Mouse (Mus musculus) 416B (cell line): Measurements from ENCODE around the gene Fam78b.

Source experiments
- DNase-seq: peaks from one replicate; pipeline ENCODE4 v3.0.0; 2011; ENCODE audit warnings: low read depth

Gene Fam78b

DNA sequence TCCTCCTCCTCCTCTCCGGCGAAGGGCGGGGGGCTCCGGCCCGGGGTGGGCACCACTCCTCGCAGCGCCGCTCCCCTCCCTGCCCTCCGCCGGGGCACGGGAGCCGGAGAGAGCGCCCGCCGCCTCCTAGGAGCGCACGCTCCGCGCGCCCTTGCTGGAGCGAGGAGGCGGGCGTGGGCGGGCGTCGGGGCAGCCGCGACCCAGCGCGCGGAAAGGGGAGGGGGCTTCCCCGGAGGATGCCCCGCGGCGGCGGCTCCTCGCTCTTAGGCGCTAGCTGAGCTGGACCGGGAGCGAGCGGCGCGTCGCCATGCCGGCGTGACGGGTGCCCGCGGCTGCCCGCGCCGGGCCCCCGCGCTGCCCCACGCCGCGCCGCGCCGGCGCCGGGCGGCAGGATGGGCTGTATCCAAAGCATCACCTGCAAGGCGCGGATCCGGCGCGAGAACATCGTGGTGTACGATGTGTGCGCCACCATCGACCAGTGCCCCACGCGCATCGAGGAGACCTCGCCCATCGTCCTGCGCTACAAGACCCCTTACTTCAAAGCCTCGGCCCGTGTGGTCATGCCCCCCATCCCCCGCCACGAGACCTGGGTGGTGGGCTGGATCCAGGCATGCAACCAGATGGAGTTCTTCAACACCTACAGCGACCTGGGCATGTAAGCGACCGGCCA, at the start of gene Fam78b:
Gene Fam78b, plus strand, starts transcription at position 244 of the 670 bp plus-strand sequence.
- no peak for DNase-seq

DNA sequence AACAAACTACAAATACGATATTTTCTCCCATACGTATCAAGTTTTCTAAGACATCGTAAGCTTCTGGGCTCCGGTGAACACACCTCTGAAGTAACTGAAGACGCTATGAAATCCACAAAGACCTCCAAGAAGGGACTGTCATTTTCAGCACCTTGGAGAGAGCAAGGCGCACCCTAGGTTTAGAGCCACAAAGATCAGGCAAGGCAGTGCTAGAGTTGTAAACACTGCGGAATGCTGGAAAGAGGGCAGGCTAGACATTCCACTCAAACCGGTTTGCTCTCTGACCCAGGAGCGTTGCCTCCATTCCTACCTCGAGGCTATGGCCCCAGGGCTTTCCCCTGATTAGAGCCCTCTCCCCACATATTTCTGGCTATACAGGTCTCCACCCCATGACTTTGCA, 36.7 kb upstream of the Fam78b start:
- peak; percentile 22 for DNase-seq

DNA sequence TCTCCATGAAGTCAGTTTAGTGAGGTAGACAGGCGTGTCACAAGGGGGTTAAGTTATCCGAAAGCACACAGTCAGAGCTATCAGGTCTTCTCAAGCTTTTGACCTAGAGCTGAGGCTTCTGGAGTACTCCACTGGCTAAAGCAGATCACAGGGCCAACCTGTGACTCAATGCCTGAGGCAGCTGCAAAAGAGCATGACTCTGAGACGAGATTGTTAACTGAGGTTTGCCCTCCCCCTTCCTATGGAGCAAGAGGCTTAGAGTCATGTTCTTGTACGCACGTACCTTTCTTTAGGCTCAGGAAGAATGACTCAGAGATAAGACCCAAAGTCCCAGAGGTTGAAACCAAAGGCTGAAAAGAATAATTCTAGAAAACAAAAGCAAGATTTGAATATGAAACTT, 32.9 kb upstream of the Fam78b start:
- peak; percentile 87 for DNase-seq

DNA sequence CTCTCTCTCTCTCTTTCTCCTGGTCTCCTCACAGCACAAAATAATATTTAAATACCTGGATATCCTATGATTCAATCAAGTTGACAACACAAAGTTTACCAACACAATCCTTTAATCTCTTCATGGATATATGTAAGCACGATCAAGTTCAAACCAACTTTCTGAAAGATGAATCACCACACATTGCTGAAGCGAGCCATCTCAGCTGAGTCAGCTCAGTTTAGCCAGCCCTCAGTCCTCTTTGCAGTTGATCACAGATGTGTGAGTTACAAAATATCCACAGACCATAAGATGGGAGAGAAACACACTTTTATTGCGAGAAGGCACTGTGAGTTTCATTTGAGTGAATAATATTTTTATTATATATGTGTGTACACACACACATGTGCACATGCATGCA, 27.5 kb upstream of the Fam78b start:
- no peak for DNase-seq

DNA sequence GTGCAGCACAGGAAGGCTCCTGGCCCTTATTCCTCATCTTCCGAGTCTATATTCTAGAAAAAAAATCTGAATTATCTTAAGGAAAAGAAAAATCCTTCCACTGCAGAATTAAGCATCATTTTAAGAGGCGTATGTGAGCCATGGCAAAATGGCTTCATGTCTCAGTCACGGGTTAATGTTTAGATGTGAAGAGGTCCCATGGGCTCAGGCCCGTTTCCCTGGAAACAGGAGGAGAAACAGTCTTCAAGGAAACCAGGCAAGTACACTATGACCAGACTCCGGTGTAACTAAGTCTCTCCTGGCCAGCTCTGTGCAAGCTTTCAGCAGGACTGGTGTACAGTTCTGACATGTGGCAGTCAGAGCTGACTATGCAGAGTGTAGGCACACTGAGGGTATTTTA, 22.6 kb upstream of the Fam78b start:
- DNase-seq: no peak

DNA sequence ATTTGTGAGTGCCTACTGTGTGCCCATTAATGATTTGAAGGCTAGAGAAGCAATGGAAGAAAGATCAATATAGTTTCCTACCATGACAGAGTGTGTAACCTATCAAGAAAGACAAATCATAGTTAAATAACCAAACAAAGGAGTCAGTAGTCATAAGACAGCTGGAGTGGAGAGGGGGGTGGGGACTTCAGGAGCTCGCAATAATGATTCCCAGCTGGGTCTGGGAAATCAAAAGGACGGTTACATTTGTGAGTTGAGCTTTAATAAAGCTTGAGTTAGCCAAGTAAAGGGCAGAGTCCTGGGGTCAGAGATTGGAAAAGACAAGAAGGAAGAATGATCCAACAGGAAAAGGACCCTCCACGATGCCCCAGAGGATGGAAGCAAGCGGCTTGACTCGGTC, 7.0 kb upstream of the Fam78b start:
- DNase-seq: no peak

DNA sequence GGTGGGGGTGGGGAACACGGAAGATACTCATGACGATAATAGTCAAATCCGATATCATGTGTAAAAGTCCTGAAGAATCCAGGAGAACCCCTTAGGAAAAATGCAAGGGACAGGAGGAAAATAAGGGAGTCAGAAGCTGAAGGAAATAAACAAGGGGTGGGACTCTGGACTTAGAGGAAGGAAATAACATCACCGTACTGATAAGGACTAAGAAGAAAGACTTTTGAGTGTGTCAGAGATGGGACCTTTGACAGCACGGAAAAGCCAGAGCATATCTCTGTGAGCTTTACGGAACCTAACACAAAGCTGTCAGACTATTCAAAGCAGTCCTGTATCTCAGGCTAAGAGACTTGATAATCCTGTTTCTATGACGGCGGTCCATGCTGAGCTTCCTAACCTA, 5.0 kb upstream of the Fam78b start:
- no peak for DNase-seq

DNA sequence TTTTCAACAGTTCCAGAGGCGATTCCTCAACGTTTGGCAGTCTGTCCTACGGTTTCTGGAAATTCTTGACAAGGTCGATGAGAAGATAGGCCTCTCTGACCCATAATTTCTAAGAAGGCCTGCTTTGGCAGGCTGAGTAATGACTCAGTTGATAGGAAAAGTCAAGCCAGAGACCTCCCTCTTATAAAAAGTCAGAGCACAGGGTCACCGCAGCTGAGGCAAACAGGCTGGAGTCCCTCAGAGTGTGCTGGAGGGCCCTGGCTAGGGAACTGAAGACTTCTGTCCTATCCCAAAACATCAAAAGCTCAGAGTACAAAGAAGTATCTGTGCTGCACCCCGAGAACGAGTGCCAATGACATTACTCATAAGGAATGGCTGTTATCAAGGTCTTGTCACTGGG, 4.4 kb upstream of the Fam78b start:
- no peak for DNase-seq

DNA sequence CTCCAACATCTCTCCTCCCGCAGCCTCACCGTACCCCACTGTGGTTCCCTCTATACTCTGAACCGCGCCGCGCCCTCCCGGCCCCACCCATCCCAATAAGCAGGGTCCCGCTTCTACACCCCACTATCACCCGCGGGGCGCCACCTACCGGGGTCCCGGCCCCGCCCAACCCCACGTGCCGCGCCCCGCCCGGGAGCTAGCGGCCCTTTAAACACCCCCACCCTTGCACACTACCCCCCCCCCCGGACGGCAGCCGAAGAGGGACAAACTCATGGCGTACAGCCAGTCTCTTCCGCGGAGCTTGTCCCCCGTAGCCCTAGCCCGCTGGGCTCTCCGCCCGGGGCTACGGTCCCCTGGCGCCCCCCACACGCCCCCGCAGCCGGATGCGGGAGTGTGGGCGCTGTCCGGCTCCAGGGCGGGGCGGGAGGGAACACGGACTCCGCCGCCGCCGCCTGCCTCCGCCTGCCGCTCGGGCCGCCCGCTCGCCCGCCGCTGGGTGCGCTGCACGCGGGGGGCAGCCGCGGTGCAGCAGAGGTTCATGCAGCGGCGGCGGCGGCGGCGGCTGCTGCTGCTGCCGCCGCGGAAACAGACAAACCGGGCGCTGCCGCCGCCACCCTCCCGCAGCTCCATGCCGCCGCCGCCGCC, 566 bp upstream of the Fam78b start:
- DNase-seq: no peak

DNA sequence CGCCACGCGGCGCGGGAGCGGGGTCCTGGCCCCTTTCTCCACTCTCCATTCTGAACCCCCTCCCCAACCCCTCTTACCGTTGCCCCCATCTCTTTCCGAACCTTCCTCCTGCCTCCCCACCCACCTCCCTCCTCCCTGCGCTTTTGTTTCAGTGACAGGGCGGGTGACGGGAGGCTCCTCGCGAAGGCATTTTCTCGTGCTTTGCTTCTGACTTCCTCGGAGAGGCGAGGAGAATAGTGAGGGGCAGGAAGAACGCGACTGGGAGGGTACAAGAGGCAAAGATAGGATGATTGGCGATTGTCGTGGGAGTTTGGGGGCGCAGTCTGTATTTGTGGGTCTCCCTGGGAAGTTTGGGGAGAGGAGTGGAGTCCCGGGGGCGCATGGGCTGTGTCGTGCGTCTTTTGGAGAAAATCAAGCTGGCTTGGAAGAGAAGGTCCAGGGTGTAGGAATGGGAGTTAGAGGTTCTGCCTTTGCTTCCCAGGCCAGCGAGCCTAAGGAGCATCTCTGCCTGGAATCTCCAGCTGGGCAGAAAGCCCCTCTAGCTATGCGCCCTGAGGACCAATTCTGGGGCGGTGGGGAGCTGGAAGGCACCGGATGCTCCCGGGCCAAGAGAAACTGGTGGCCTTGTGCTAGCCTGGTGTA, 748 bp downstream of the Fam78b start:
- no peak for DNase-seq

DNA sequence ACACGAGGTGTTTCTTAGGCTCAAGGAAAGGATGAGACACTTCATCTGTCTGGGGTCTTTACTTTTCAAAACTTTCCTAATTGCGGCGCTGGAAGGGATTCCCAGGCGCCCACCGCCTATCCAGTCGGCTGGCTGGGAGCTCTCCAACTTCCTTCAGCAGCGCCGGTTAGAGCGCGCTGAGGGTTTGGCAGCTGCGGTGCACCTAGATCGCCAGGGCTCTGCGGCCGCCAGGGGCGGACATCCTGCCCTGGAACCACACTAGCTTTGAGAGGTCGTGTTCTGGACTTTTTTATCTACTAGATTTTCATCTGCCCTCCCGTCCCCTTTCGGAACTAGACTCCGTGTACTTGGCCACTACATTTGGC, 1.3 kb downstream of the Fam78b start:
- no peak for DNase-seq

DNA sequence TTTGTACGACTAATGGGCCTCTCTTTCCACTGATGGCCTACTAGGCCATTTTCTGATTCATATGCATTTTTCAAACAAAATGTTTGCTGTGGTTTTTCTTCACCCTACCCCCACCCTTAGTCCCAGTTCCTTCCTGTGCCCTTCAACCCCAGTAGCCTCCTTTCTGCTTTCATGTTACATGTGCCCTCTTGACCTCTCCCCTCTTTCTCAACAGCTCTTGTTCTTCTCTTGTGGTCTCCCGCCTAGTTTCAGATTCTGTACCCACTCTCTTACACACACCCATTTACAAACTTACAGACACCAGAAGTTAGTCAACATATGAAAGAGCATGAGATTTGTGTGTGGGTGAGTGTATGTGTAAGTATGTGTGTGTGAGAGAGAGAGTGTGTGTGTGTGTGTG, 3.4 kb downstream of the Fam78b start:
- peak; percentile 12 for DNase-seq

DNA sequence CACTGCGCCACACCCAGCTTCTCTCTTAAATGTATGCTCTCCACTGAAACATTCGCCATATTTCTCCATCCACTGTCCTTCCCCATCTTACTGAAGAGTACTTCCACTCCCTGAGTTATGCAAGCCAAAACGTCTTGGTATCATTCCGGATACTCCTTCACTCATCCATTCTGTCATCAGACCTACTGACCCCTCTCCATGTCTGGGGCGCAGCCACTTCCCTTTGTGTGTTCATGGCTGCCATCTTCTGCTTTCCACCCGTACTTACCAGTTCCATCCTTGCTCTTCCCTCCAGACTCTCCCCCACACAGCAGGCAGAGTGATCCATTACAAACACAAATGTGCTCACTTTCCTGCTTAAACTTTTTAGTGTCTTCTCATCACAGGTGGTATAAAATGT, 6.1 kb downstream of the Fam78b start:
- DNase-seq: no peak

DNA sequence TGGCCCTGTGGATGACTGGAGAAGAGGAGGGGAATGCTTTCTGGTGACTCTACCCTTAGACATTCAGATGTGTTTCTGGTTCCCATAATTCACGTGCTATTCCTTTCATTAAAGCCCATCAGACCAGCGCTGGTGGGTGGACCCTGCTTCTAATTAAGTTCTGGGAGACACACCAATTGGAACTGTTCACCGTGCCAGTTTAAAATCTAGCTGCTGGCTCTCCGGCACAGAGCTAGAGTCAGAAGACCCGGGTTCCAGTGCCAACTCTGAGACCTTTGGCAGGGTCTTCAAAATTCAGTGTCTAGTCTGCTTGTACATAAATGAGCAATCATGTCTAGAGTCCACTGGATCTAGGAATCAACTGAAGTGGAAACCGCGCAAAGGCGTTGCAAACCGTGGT, 9.0 kb downstream of the Fam78b start:
- DNase-seq: no peak

DNA sequence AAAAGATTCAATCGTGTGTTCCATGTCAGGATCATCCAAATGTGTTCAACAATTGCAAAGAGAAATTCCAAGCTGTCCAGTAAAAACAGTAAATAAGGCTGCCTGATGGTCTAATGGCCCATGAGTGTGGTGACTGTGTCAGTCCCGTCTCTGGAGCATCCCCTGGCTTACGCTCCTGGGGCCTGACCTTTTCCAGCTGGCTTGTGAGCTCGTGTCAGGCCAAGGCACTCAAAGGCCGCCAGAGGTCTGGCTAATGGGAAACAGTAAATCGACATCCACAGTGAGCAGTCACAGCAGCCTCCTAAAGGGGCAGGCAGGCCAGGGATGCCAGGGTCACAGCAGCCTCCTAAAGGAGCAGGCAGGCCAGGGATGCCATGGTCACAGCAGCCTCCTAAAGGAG, 10.1 kb downstream of the Fam78b start:
- no peak for DNase-seq

DNA sequence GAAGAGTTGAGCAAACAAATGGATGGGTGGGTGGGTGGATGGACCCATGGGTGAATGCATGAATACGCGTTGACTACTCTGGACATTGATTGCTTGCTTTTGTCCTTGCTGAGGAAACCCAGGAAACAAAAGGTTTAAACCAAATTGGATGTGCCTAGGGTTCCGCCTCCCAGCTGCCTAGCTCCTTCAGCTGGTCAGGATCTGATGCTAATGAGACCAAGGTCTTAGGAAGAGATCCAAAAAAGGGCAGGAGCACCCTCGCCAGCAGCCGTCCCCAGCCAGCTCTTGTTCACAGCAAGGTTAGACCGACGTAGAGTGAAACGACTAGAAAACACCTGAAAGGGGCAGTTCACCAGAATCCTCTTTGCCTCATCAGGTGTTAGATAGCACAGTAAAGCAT, 11.4 kb downstream of the Fam78b start:
- DNase-seq: no peak

DNA sequence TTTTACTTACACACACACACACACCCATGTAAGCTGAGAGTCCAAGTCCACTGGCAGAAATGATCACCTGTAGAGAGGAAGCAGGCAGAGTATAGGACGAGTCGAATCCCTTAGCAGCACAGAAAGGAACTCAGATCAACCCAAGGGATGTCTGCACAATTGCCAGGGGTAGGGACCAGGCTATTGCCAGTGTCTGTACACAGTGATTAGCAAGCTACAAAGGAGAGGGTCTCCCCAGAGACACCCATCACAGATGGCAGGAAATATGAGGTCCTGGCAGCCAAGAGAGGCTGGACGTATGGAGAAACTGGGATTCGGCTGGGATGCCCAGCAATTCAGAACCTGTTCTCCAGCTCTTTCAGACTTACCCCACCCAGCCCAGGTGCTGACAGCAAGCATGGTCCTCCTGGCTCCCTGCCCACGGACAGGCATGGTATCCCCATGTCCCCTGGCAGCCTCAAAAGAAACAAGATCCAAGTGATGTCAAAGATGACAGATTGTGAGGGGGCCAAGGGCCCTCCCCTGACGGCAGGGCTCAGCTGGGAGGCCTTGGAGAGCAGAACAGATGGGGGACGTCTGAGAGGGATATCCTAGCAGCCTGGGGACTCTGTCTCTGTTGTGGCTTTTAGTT, 12.1 kb downstream of the Fam78b start:
- no peak for DNase-seq

DNA sequence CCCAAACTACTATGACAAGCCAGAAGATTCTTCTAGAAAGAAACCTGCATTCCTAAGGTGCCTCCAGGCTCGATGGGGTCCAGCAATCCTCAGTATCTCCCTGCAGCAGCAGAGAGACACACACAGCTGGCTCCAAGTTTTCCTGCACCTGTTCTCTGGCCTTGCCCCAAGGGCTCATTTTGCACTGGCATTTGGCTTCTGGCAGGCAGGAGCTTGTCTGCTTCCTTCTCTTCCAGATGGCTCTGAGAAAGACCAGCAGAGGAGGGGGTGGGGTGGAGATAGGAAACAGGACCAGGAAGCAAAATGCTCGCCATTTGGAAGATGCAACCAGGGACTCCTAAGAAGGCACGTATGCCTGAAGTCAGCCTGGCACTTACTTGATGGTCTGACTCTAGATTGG, 15.1 kb downstream of the Fam78b start:
- no peak for DNase-seq

DNA sequence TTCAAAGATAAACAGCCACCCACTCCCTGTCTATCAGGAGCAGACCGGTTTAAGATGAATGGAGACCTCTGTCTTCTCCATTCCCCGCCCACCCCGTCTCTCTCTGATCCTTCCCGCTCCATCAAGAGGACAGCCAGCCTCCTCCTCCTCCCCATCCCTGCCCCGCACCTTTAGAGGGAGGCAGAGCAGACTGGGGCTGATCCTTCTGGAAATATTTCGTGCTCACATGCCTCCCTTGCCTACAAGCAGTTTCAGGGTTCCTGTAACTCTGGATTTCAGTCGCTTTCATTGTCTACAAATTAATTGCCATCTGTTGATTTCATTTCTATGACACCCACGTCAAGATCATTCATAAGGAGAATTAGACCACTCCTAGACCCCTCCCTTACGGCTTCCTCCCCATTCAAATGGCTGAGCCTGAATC, 20.8 kb downstream of the Fam78b start:
- no peak for DNase-seq

DNA sequence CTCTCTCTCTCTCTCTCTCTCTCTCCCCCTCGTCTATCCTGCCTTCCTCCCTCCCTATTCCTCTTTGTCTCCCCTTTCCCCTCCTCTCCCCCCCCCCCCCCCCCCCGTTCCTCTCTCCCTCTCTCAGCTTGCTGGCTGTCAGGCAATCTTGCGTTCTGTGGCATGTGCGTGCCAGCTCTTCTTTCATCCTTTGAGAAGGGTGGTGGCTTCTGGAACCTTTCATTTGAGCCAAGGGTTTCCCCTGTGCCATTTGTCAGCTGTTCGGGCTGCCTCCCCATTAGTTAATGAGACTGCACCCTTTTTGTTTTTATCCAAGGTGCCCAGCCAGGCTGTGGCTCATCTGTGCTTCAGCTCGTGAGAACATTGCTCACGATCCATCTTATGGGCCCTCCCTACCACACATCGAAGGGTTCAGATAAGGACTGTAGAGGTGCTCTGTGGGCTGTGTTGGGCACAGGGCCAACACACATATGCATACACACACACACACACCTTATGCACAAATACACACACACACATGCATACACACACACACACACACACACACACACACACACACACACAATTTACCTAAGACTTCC, 21.4 kb downstream of the Fam78b start:
- no peak for DNase-seq

DNA sequence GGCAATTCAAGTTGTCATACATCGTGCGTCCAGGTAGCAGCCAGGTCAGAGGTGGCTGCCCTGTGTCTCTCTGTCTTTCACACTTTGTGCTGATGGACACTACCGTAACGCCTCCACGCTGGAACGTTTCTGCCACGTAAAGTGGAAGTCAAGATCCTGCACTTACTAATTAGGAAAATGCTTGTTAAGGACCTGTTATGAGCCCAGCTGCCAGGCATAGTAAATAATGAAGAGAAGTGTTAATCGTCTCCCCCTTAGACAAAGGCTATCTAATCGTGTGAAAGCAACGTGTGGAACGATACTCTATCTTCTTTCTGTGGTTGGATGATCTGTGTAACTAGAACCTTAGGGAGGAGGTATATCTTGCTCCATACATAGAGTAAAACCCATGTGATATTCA, 22.6 kb downstream of the Fam78b start:
- no peak for DNase-seq

DNA sequence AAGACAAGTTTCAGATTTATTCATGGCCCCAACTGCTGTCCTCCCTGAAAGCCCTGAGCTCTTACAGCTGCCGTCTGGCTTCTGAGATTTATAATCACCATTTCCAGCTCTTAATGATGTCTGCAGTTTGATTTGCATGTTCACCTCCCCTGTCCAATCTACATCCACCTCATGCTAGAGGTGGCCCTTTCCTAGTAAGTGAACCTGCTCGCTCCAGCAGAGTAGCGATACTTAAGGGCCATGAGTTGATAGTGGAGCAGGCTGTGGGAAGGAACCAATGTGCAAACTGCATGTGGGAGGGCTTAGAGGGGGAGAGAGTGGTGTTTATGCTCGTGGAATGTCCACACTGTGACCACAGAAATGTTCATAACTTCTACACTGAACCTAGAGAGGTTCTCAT, 23.7 kb downstream of the Fam78b start:
- no peak for DNase-seq
